Mouse (Mus musculus) kidney, adult 2 months (tissue): ENCODE results near the gene Ncbp3.

Experiments used
- CTCF ChIP-seq: fragments of 200-500 bp; conservative IDR thresholded peaks from 2 replicates; pipeline ENCODE4 v1.5.1; 2011; ENCODE audit warnings: low read depth, mild to moderate bottlenecking, control low read depth, low read length, moderate library complexity, mixed read lengths; ENCODE audit not compliant: insufficient read depth, insufficient read length
- POLR2A ChIP-seq: fragments of 200-500 bp; IDR thresholded peaks from one replicate; pipeline ENCODE4 v1.6.1; 2011; ENCODE audit warnings: low read depth, low read length, control low read depth

DNA sequence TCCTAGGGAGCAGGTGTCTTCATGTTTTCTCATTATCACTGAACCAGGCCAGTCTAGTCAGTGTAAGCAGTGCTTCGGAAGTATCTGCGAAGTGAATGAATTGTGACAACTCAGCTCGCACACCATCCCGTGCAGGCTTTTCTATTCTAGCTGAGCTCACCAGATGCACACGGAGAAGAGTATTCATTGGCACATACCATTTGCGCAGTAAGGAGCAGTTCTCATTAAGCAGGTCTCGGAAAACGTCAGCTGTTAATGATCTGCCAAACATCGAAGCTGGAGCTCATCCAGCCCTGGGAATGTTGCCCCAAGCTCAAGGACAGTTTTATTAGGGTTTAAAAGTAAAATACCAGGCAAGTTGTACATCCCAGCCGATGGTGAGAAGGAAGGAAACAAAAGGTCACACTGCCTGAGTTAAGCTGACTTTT, 37.2 kb downstream of the Ncbp3 start:
- TF ChIP-seq CTCF (no peak), POLR2A (no peak)
